Mouse (Mus musculus) heart, embryonic 15.5 days (tissue): ENCODE data around the gene Tent4a. TPM values are rescaled to one million over a fixed set of nuclear protein-coding genes. Genes with fewer than 3 reads are reported as not detected.
A peak's percentile ranks its signal among the peaks of the same experiment; 100 is the strongest.

ENCODE experiments used
- ATAC-seq: fragments of 200-750 bp; cut with Nextera tagmentation; replicated peaks from 2 replicates; pipeline ENCODE4 v1.8.0; 2017; ENCODE audit warnings: low read depth, moderate TSS enrichment; ENCODE audit not compliant: insufficient number of reproducible peaks, insufficient read depth, low FRiP score
- H3K27ac ChIP-seq: fragments of 300-500 bp; sonication (generic); 2 replicates; pipeline ENCODE4 v1.5.1; 2015; ENCODE audit warnings: mild to moderate bottlenecking, inconsistent platforms
- H3K27me3 ChIP-seq: fragments of 300-500 bp; sonication (generic); 2 replicates; pipeline ENCODE4 v1.6.1; 2015; ENCODE audit warnings: inconsistent platforms
- H3K36me3 ChIP-seq: fragments of 300-500 bp; sonication (generic); 2 replicates; pipeline ENCODE4 v1.6.1; 2015; ENCODE audit warnings: mild to moderate bottlenecking, inconsistent platforms
- H3K4me1 ChIP-seq: fragments of 300-500 bp; sonication (generic); replicated peaks from 2 replicates; pipeline ENCODE4 v1.6.1; 2015; ENCODE audit warnings: inconsistent platforms
- H3K4me2 ChIP-seq: fragments of 300-500 bp; sonication (generic); 2 replicates; pipeline ENCODE4 v1.6.1; 2015; ENCODE audit warnings: inconsistent platforms, mild to moderate bottlenecking, moderate library complexity
- H3K4me3 ChIP-seq: fragments of 300-500 bp; sonication (generic); 2 replicates; pipeline ENCODE4 v1.5.1; 2015; ENCODE audit warnings: mild to moderate bottlenecking, inconsistent platforms
- H3K9ac ChIP-seq: fragments of 300-500 bp; sonication (generic); 2 replicates; pipeline ENCODE4 v1.6.1; 2015; ENCODE audit warnings: mild to moderate bottlenecking, inconsistent platforms
- H3K9me3 ChIP-seq: fragments of 300-500 bp; sonication (generic); replicated peaks from 2 replicates; pipeline ENCODE4 v1.6.1; 2016; ENCODE audit warnings: inconsistent platforms
- WGBS: fragments of 180-500 bp; shearing (Covaris S2); methylation state at CpG from one replicate; pipeline ENCODE4 v1.1.7; 2015; ENCODE audit warnings: mixed read lengths; 5-methylcytosine and 5-hydroxymethylcytosine counted together
- polyA plus RNA-seq: library from polyadenylated mRNA; unstranded; fragments of >200 nt; fragmentation: Nextera tagmentation; extraction: Ambion mirVana; gene quantifications from 2 replicates; pipeline ENCODE4 v1.2.1, GENCODE M21; 2015

Tent4a gene
- polyA plus RNA-seq, 1 experiment from 2014 or later, result 3.1 TPM

DNA sequence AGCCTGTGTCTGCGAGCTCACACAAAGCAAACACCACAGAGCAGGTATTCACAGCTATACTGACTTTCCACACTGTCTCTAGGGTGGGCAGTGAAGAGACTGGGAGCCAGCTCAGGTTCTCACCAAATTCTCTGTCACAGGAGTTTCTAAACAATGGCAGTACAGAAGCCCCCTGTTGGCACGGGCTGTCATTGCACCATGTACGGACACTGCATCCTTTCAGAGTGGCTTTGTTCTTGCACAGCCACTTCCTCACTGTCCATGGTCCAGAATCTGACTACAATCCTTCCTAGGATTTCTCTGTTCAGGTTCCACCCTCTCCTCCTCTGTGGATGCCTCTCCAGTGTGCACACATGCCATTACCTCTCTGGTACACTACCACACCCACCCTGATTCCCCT is 10.6 kb upstream of the Tent4a start:
- Histone ChIP-seq H3K9me3 (no peaks in the 10 kb centered on the region), H3K4me1 (peaks cover 41% of the 10 kb centered on the region), H3K4me3 (no peak overlapping the region), H3K36me3 (no peaks in the 10 kb centered on the region), H3K27ac (no peak overlapping the region), H3K9ac (no peak overlapping the region), H3K27me3 (0 out of 2 replicates have a peak, but pooled peaks cover 2% of the 10 kb centered on the region), H3K4me2 (no peak overlapping the region)
- whole genome bisulfite sequencing, result 37% methylated on average over 3 of the region's 3 CpGs
- no peak for ATAC-seq

DNA sequence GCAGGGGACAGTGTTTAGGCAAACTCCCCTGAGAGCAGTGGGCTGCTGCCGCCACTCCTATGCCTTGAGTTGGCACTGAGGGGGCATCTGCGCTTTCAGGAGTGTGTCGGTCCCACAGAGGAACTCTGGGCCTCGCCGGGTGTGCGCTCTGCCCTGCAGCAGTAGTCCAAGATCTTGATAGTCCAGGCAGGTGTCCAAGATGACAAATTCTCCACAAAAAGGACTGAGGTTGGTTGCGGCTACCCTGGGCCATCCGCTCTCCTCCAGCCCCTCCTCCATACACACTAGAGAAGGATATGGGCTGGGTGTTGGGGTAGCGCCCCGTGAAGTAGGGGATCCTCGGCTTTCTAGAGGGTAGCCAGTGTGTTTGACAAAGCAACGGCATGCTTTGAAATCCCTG is 9.2 kb upstream of the Tent4a start:
- H3K27ac ChIP-seq, result peak overlapping the region; percentile 84
- ATAC-seq, result peak; percentile 12; the same call in 1 of the 2 replicates
- no peaks in the 10 kb centered on the region for H3K9me3 ChIP-seq
- 33% methylated on average over 12 of the region's 12 CpGs for WGBS
- 0 out of 2 replicates have a peak, but pooled peaks cover 2% of the 10 kb centered on the region for H3K27me3 ChIP-seq
- peak overlapping the region; percentile 56 for H3K4me2 ChIP-seq
- H3K4me1 ChIP-seq, result peaks cover 53% of the 10 kb centered on the region
- H3K36me3 ChIP-seq, result no peaks in the 10 kb centered on the region
- peak overlapping the region; percentile 33 for H3K4me3 ChIP-seq
- H3K9ac ChIP-seq, result no peak overlapping the region

DNA sequence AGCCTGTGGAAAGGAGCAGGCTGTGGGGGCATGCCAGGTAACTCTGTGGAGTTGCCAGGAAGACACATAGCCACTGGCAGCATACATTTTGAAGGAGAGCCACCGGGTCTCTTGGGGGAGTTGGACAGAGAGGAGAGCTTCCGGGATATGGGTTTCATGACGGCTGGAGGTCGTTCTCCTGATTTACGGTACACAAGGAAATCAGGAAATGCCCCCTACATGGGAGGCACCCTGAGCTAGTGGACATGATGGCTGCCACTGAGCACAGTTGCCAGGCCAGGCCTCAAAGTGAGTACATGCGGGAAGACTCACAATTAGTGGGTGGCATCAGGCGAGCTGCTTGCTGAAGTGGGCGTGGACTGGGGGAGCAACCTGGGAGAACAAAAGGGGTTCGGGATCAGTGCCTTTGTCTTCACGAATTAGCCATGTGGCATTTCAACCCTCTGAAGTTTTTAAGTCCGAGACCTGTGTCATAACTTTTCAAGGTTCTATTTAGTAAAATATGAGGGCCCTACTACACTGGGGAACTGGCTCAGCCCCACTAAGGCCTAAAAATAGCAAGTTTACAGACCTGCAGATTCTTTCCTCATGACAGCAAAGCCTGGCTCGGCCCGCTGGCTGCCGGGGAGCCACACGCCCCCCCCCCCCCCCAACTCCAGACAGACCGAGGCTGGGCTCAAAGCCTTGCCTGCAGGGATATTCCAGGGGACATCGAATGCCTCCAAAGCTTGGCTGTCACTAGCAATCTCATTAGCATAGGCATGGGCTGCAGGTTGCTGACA is 8.3 kb upstream of the Tent4a start:
- Histone ChIP-seq H3K9ac (no peak overlapping the region), H3K27me3 (0 out of 2 replicates have a peak, but pooled peaks cover 2% of the 10 kb centered on the region), H3K4me3 (peak overlapping the region; percentile 33; the same call in 1 of the 2 replicates), H3K9me3 (no peaks in the 10 kb centered on the region), H3K36me3 (no peaks in the 10 kb centered on the region), H3K27ac (peak overlapping the region; percentile 84), H3K4me2 (peak overlapping the region; percentile 56), H3K4me1 (peaks cover 58% of the 10 kb centered on the region)
- WGBS, result 41% methylated on average over 17 of the region's 17 CpGs
- ATAC-seq, result peak; percentile 57

DNA sequence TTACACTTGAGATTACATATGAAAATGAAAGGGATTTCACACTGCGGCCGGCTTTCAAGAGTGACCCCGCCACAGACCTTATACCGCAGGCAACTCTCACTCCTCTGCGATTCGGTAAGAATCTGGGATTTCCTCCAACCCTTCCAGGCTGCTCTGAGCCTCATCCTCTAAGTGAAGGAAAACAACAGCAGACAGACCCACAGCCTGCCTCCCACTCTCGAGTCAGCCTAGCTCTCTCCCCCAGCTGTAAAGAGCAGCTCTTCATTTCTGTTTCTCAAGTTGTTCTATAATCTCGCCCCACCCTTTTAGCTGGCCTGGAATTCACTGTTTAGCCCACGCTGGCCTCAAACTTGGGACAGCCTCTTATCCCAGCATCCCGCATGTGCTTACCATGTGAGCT is 7.4 kb upstream of the Tent4a start:
- Histone ChIP-seq H3K9ac (peak overlapping the region; percentile 24; the same call in 1 of the 2 replicates), H3K4me2 (no peak overlapping the region), H3K27me3 (no peaks in the 10 kb centered on the region), H3K4me3 (no peak overlapping the region), H3K9me3 (no peaks in the 10 kb centered on the region), H3K4me1 (peaks cover 58% of the 10 kb centered on the region), H3K36me3 (no peaks in the 10 kb centered on the region), H3K27ac (peak overlapping the region; percentile 84)
- 44% methylated on average over 10 of the region's 10 CpGs for WGBS
- no peak for ATAC-seq

DNA sequence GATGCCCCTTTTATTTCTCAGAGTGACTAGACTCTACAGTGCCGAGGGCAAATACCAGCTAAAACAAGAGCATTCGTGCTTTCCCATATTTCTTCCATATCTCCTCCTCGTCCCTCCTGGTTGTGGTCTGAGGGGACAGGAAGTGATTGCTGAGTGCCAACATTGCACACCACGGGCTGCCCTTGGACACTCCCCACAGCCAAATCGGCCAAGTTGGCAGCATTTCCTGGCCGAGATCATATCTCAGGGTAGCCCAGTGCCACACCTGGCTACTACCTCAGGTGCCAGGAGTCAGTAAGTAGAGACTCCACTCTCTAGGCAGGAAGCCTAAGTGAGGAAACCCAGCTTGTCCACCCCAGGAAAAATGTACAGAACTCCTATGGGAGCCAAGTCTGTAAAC is 6.8 kb upstream of the Tent4a start:
- 0 out of 2 replicates have a peak overlapping the region, but pooled peaks have one; percentile 24 for H3K9ac ChIP-seq
- WGBS, result 48% methylated on average over 6 of the region's 6 CpGs

DNA sequence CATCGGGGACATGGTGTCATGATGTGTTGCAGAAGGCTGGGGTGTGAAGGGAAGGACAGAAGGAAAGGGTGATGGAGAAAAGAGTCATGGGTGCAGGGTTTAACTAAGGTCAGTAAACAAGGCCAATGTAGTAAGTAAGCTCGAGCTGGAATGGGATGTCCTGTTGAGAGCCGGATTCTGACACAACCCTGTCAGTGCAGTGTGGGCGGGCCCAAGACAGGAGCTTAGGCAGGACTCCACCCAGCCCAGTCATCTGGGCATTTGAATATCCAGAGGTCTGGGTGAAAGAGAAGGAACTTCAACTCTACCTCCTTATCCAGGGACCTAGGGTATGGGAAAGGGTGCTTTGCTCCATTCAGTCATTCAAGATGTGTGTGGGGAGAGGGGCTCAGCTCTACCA is 3.9 kb upstream of the Tent4a start:
- Histone ChIP-seq H3K4me2 (no peak overlapping the region), H3K4me1 (peaks cover 59% of the 10 kb centered on the region), H3K36me3 (no peaks in the 10 kb centered on the region), H3K9me3 (no peaks in the 10 kb centered on the region), H3K4me3 (no peak overlapping the region), H3K27me3 (no peaks in the 10 kb centered on the region), H3K9ac (no peak overlapping the region), H3K27ac (0 out of 2 replicates have a peak overlapping the region, but pooled peaks have one; percentile 31)
- no peak for ATAC-seq
- WGBS, result 26% methylated on average over 4 of the region's 4 CpGs

More for the DNA sequence above, 6.8 kb upstream of the Tent4a start:
- Histone ChIP-seq H3K4me2 (no peak overlapping the region), H3K4me3 (no peak overlapping the region), H3K27me3 (no peaks in the 10 kb centered on the region), H3K27ac (peak overlapping the region; percentile 84), H3K4me1 (peaks cover 60% of the 10 kb centered on the region), H3K36me3 (no peaks in the 10 kb centered on the region), H3K9me3 (no peaks in the 10 kb centered on the region)
- no peak for ATAC-seq

DNA sequence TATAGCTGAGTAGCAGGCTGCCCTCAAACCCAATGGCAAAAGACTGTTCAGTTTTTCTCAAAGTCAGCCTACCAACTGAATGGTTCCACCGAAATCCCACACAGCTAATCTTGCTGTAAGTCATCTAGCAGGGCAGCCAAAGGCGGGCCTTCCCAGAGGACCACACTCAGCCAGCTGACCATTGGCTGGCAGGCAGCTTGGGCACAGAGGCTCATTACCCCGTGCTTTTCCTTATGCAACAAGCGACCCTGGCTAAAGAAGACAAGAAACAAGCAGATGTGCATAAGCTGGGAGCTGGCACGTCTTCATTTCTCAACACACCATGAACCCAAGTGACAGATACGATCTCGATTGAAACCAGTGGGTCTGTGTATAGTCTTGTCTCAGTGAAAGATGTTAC is 2.9 kb upstream of the Tent4a start:
- no peaks in the 10 kb centered on the region for H3K27me3 ChIP-seq
- H3K27ac ChIP-seq, result no peak overlapping the region
- H3K4me2 ChIP-seq, result no peak overlapping the region
- no peak for ATAC-seq
- H3K36me3 ChIP-seq, result no peaks in the 10 kb centered on the region
- peaks cover 54% of the 10 kb centered on the region for H3K4me1 ChIP-seq
- H3K4me3 ChIP-seq, result no peak overlapping the region
- H3K9me3 ChIP-seq, result no peaks in the 10 kb centered on the region
- 81% methylated on average over 7 of the region's 7 CpGs for WGBS
- H3K9ac ChIP-seq, result no peak overlapping the region

DNA sequence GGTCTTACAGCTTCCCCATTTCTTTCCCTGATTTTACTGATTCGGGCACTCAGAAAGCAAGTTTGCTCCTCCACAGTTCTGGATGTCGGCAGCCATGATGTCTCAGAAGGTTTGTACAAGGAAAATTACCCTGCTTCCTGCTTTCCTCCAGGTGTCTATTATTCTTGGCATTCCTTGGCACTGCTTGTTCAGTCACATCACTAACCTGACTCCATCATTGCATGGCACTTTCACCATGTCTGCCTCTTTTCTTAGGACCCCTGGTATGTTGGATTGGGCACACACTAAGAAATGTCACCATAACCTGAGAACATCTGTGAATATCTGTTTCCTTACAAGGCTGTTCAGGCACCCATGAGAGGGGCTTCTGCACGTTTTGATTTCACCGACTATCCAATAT is 1.6 kb upstream of the Tent4a start:
- H3K9ac ChIP-seq, result peak overlapping the region; percentile 84
- ATAC-seq, result no peak
- H3K36me3 ChIP-seq, result no peaks in the 10 kb centered on the region
- H3K9me3 ChIP-seq, result no peaks in the 10 kb centered on the region
- peak overlapping the region; percentile 92 for H3K4me2 ChIP-seq
- WGBS, result 75% methylated on average over 4 of the region's 4 CpGs
- H3K27me3 ChIP-seq, result no peaks in the 10 kb centered on the region
- H3K27ac ChIP-seq, result peak overlapping the region; percentile 94
- peaks cover 57% of the 10 kb centered on the region for H3K4me1 ChIP-seq
- H3K4me3 ChIP-seq, result peak overlapping the region; percentile 77; the same call in 1 of the 2 replicates

DNA sequence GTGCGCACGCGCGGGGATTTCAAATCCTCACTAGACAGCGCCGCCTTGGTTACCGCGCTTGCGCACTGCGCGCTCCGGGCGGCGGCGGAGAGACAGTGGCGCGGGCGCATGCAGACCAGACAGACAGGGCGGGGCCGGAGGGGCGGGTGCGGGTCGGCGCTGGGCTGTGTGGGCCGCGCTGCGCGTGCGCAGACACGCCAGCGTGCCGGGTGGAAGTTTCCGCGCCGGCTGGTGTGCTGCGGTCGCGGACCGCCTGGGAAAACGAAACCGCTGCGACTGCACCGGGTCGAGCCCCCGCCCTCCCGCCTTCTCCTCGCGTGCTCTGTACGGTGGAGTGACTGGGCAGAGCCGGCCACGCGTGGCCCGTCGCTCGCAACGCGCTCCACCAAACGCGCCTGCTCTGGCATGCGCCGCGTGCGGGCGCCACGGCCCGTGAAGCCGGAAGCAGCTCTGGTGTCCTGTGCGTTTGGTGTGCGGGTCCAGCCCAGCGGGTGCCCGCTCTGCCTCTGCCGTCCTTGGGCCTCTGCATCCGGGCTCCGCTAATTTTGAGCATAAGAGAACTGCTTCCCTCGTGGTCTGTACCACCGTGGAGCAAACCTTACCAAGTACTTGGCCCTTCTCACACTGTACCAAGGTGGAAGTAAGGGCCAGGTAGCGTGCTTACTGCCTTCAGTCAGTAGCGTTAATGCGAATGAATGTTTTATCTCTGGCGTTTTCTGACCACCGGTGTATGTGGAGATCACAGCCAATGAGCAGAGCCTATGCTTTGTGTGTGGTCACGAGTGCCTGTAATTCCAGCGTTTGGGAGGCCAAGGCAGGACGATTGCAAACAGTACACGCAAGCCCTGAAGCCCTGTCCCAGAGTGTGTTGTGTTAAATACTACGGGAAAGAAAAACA is 486 bp upstream of the Tent4a start:
- H3K4me3 ChIP-seq, result peak overlapping the region; percentile 77
- H3K27ac ChIP-seq, result peak overlapping the region; percentile 94
- no peaks in the 10 kb centered on the region; the same call in 1 of the 2 replicates for H3K36me3 ChIP-seq
- no peaks in the 10 kb centered on the region for H3K9me3 ChIP-seq
- ATAC-seq, result peak; percentile 94
- H3K4me2 ChIP-seq, result peak overlapping the region; percentile 92
- WGBS, result under 1% methylated on average over 83 of the region's 86 CpGs
- peak overlapping the region; percentile 88 for H3K9ac ChIP-seq
- peaks cover 54% of the 10 kb centered on the region for H3K4me1 ChIP-seq
- no peaks in the 10 kb centered on the region for H3K27me3 ChIP-seq

DNA sequence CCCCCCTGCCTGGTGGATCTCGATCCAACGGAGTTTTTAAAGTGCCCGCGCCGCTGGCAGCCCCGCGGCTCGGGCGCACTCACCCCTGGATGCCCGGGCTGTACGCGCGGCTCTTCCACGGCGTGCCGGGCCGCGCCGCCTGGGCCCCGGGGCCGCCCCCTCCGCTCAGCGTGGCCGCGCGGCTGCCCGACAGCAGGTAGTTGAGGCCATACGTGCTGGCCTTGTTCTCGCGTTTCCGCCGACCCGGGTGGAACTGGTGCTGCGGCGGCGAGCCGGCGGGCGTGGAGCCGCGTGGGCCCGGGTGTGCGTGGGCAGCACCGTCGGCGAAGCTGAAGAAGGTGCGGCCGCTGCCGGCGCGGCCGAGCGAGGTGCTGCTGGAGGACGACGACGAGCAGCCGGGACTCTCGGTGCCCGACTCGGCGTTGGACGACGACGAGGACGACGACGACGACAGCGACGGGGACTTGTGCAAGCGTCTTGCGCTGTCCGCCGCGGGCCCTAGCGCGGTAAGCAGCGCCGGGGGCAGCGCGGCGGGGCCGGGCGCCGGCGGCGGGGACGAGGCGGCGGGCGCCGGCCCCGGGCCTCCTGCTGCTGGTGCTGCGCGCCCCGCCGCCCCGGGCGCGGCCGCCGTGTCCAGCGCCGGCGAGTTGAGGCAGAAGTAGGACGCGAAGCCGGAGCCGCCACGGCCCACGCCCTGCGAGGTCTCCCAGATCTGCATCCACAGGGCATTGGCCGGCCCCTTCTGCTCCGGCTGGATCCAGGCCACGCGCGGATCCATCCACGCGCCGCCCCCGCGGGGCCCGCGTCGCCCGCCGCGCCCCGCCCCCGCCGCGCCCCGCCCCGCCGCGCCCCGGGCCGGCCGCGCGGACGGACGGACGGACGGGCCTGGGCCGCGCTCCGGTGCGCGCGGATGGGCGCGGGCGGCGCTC is 748 bp downstream of the Tent4a start, which contains the start of gene Nsun2:
Nsun2 (plus strand) TSS at position 342 of the 929 bp plus-strand sequence.
- H3K27ac ChIP-seq, result peak within 1 kb of the TSS; percentile 94
- no peaks in the 10 kb centered on the region for H3K27me3 ChIP-seq
- H3K36me3 ChIP-seq, result no peaks in the 10 kb centered on the region; the same call in 1 of the 2 replicates
- H3K4me3 ChIP-seq, result peak within 1 kb of the TSS; percentile 77
- H3K9ac ChIP-seq, result peak within 1 kb of the TSS; percentile 88
- H3K4me1 ChIP-seq, result peaks cover 46% of the 10 kb centered on the region
- no peaks in the 10 kb centered on the region for H3K9me3 ChIP-seq
- peak within 1 kb of the TSS; percentile 92 for H3K4me2 ChIP-seq
- WGBS, result under 1% methylated on average over 123 of the region's 155 CpGs
- peak; percentile 33; the same call in 1 of the 2 replicates for ATAC-seq
